Mouse (Mus musculus): ENCODE measurements at regions not wholly inside any gene's neighbourhood (a gene's known extent, or its start where the extent isn't known, plus 50 kb on each side); places are given as distances from the start of the nearest gene placed in this dataset.

DNA sequence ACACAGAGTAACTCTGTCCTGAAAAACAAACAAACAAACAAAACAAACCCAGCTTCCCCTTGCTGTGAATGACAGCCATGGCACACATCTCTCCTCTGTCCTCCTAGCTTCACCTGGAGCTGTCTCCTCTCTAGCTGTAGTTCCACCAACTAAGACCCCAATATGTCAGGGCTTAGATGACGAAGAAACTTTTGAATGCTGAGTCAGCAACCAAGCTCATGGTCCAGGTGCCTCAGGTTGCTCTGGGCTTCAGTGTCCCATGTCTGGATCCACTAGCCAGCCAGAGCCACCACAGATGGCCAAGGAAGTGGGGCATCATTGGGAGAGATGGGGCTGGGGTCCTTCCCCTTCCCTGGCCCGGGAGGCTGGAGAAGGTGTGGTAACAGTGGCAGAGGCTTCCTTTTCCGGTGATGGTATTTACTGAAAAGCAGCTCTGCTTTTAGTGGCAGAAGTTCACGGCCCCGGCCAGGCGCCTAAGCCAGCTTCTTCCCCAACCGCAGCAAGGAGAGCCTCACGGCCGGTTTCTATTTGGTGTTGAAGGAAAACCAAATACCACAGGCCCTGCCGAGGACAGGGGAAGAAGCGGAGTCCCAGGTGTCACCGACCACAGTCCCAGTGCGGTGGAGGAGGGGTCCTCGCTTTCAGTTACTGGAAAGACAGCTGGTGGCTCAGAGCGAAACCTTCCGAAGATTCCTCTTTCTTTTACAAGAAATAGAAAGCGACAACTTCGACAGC lies 115.0 kb upstream of the Tmem189 start:
- TF ChIP-seq CTCF (IDR thresholded peaks at IDR 0.05; ENCODE audit: insufficient read depth, low read depth, low read length) (no peak), POLR2A (IDR thresholded peaks at IDR 0.05; ENCODE audit: insufficient read depth, low read depth, low read length) (no peak)
